Mouse (Mus musculus): ENCODE results near the gene Acta1.

- TF ChIP-seq MYOD1 (IDR thresholded peaks at IDR 0.05; ENCODE audit: control insufficient read depth in 1 of 3, insufficient read length in 2 of 3, low read depth in 2 of 3) (peak; percentile 27 to 100 (median 96)), POLR2AphosphoS2 (IDR thresholded peaks at IDR 0.05; ENCODE audit: insufficient read length, low read depth) (no peak), POLR2A (IDR thresholded peaks at IDR 0.05; ENCODE audit: insufficient read length, low read depth) (peak; percentile 11), REST (IDR thresholded peaks at IDR 0.05; ENCODE audit: insufficient read depth, insufficient read length) (no peak), SRF (IDR thresholded peaks at IDR 0.05; ENCODE audit: control insufficient read depth, insufficient read length, low read depth) (peak; percentile 75), E2F4 (IDR thresholded peaks at IDR 0.05; ENCODE audit: insufficient read depth) (no peak), TCF12 (IDR thresholded peaks at IDR 0.05; ENCODE audit: insufficient read depth, poor library complexity, severe bottlenecking) (peak; percentile 86), TCF3 (IDR thresholded peaks at IDR 0.05; ENCODE audit: insufficient read length, low read depth) (peak; percentile 97), MYOG (IDR thresholded peaks at IDR 0.05; ENCODE audit: control insufficient read depth in 1 of 3, insufficient read depth in 1 of 3, insufficient read length in 2 of 3, low read depth in 2 of 3) (peak; percentile 98 to 100 (median 99))
These were observed 11.5 kb downstream of the Acta1 start for GRCm38 (mm10) chr8:123883094-123883493.

All from myocyte (in vitro differentiated cells).